Mouse (Mus musculus) small intestine, adult 2 months (tissue): Measurements from ENCODE around the gene Ube2r2.

ENCODE experiments used
- CTCF ChIP-seq: fragments of 200-500 bp; IDR thresholded peaks from 2 replicates; pipeline ENCODE4 v1.5.1; 2012; ENCODE audit warnings: low read depth, mild to moderate bottlenecking, control low read depth, inconsistent platforms, low read length, moderate library complexity, mixed read lengths; ENCODE audit not compliant: insufficient replicate concordance, insufficient read length; ENCODE audit errors: extremely low read depth
- POLR2A ChIP-seq: fragments of 200-500 bp; IDR thresholded peaks from 2 replicates; pipeline ENCODE4 v1.6.1; 2012; ENCODE audit warnings: low read depth, mild to moderate bottlenecking, control low read depth, inconsistent platforms, low read length, moderate library complexity

DNA sequence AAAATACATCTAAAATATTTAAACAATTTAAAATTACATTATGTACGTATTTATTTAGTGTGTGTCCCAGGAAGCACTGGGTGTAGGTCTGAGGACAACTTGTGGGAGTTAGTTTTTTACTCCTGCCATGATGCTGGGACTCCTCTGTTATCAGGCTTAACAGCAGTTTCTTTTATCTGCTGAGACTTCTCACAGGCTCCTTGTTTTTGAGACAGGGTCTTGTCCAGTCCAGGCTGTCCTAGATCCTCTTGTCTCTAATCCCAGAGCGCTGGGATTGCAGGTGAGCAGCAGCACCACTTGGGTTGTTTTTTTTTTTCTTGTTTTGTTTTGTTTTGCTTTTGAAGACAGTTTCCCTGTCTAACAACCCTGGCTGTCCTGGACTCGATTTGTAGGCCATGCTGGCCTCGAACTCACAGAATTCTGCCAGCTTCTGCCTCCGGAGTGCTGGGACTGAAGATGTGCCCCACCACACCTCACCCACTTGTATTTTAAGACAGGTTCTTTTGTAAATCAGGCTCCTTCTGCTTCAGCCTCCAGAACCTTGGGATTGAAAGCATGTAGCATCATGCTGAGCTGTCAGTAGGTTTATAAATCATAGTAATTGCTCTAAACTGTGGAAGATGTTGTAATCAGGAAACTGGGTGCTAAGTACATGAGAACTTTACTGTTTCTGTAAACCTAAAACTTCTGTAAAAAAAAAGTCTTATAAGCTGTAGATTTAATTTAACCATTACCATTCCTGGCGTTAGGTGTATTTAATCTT, 1.8 kb upstream of the Ube2r2 start:
- TF ChIP-seq CTCF: no peak
- no peak for TF ChIP-seq POLR2A
